Mouse (Mus musculus) testis, postnatal 14 days (tissue): Measurements from ENCODE around the gene Ms4a4c.
"Not testable (repeated sequence)": the region's sequence is repeated elsewhere in the genome, so short reads cannot be mapped to it uniquely, and the experiment has no call there.

Experiments used
- DNase-seq: peaks from one replicate; pipeline ENCODE4 v3.0.0; 2021; ENCODE audit warnings: low spot score

The Ms4a4c gene

DNA sequence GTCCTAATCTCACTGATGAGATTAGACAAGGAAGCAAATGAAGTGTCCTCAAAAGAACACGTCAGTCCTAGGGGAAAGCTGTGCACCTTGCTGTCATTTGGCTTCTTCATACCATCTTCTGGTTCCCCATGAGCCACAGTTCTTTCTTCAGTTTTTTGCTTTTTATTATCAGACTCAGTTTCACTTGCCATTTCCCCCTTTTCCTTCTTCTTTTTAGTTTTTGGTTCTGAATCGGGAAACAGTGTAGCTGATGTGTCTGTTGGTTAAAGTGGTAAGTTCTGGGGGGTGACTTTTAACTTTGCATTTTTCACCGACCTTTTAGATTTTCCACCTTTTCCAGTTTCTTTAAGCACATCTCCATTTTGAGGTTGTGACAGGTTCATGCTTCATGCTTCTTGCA is at the start of gene Ms4a4c:
Gene Ms4a4c, plus strand, starts transcription at position 244 of the 400 bp plus-strand sequence.
- no peak for DNase-seq

GRCm38 (mm10) chr19:11355730-11356129 is 48.8 kb upstream of the Ms4a4c start:
- no peak for DNase-seq

- DNase-seq, result no peak
Observed at GRCm38 (mm10) chr19:11360106-11360505, 44.5 kb upstream of the Ms4a4c start.

DNA sequence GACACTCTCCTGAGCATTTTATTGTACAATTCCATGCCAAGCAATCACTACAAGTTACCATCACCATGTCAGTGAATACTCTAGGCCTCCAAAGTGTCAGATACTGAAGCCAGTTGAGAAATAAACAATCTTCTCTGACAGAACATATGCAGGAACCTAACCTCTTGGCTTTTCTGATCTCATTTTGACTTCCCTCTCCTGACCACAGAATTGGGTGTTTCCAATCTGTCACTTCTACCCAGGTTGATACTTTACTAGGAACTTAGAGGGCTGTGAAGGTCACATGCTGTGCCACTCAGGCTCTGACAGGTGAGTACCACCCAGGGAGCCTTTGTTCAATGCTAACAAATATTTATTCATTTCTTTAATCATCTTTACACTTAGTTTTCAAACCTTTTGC is 42.6 kb upstream of the Ms4a4c start:
- no peak for DNase-seq

GRCm38 (mm10) chr19:11368310-11368709 is 36.3 kb upstream of the Ms4a4c start:
- DNase-seq, result no peak

DNA sequence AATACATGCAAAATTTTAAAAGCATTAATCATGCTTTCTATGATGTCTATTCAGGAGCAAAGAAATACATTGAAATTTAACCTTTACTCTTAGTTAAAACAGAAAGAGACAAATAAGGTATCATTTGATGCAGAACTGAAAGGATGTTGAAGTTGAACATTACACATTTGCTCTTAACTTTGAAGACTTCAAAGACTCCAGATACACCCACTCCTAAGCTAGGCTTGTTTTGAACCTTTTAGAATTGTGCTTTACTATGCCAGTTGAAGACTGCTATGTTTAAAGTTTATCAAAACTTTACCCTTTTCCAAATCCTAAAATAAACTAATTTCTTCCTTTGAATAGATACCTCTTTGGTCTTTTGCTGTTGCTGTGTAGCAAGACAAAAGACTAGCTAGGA is 33.4 kb upstream of the Ms4a4c start:
- DNase-seq, result no peak

DNA sequence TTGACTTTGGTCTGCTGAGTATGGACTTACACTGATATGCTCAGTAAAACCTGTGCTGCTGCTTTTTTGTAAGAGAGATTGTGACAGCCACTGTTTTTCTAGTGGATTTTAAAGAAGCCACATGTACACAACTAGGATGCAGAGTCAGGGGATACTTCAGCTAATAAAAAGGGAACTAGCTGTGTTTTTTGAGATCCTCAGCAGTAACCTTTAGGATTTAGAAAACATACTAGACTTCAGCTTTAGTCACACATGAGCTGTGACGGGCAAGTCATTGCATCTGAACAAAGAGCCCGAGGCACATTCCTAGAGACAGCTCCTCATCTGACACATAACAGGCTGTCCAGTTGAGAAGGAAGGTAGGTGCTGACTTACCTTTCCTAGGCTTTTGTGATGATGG is 29.3 kb upstream of the Ms4a4c start, which contains the start of gene Ms4a4a:
Gene Ms4a4a, plus strand, starts transcription at position 251 of the 400 bp plus-strand sequence.
- DNase-seq, result no peak

DNA sequence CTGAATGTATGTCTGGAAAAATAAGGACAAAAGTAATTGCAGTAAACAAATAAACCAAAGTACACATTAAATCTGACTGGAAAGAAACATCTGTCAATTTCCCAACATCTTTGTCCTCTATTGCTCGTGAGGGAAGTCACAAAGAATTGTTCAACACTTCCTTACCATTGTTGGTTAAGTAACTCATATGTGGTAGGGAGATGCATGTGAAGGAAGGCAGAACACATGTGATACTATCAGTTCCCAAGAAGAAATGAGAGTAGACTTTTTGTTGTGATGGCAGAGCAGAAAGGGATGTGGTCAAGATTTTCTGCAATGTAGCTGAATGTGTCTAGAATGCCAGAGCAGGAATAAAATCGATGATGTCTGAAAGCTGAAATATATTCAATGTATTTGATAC is 28.2 kb upstream of the Ms4a4c start:
- DNase-seq, result no peak

- no peak for DNase-seq
Observed at GRCm38 (mm10) chr19:11387109-11387508, 17.5 kb upstream of the Ms4a4c start.

GRCm38 (mm10) chr19:11387685-11388084 is 16.9 kb upstream of the Ms4a4c start:
- no peak for DNase-seq

DNA sequence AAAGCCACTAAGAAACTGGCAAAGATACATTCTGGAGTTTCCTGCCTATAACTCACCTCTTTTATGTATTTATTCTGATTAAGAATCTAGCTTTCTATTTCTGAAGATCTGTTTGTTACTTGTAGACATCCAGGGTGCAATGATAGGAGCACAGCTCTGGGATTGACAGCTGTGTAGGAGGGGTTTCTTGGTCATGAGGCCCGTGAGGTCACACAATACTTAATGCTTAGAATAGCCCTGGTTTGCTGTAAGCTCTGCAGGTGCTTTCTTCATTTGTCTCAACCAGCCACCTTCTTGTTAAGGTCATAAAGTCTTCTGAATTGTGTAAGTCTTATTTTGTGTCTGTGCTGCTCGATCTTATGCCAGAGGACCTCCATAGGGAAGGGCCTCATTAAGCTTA is 15.6 kb upstream of the Ms4a4c start:
- no peak for DNase-seq

- DNase-seq, result no peak
Observed at GRCm38 (mm10) chr19:11395769-11396168, 8.8 kb upstream of the Ms4a4c start.

DNA sequence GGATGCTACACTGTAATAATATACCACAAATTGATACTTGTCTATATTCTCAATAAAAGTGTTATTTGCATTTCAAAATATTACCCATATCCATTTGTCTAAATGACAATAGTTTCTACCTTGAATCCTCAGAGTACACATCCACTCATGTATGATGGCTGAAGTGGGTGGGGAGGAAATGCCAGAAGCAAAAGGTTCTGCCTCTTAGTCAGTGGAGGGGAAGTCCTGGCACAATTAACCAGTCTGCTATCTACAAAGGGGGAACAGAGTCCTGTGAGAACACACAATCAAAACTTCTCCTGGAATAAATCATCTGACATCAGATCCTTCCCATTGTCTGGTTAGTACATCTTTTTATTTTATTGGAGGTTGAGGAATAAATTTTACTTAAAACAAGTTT is 2.9 kb downstream of the Ms4a4c start:
- DNase-seq, result no peak

GRCm38 (mm10) chr19:11408591-11408990 is 4.0 kb downstream of the Ms4a4c start:
- DNase-seq, result no peak

GRCm38 (mm10) chr19:11411640-11412039 is 7.1 kb downstream of the Ms4a4c start:
- DNase-seq, result no peak

DNA sequence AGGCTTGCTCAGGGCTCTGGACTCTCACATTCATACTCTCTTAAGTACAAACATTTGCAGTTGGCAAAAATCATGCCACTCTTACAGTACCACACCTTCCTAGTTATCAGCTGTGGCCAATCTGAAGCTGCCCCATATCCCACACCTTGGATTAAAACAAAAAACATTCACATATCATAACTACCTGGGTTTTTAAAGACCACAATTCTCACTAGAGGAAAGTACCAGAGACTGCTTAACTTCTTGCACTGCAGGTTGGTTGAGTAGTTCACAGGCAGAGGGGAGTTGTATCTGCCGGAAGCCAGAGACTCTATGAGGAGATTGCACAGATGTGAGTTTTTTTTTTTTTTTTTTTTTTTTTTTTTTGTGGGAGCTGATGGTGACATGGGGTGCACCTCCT is 9.5 kb downstream of the Ms4a4c start:
- DNase-seq, result no peak

DNA sequence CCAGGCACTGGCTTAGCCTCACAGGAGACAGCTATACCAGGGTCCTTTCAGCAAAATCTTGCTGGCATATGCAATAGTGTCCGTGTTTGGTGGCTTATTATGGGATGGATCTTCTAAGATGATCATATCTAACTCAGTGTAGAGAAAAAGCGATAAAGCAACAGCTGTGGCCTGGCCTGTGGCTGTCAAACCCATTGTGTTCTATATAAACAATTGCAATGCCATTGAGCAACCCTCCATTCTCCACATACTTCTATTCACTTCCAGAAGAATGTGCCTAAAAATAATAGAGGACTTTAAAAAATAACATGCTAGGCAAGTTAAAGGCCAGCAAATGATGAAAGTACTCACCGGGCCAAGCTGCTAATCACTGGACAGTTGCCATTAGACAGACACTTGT is 11.0 kb downstream of the Ms4a4c start:
- DNase-seq, result no peak

DNA sequence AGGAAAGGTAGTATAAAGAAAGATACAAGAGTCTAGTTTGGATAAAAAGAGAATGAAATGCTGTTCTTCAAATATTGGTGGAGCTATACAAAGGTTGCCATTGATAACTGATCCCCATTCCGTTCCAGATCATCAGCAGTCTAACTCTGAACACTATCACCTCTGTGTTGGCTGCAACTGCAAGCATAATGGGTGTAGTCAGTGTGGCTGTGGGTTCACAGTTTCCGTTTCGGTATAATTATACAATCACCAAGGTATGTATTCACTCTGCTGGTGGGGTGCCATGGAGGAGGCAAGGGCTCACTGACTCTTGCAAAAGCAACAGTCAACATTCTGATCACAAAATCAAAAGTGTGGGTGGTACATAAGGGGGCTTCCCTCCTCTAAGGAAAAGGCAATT is 14.3 kb downstream of the Ms4a4c start:
- not testable (repeated sequence) for DNase-seq

DNA sequence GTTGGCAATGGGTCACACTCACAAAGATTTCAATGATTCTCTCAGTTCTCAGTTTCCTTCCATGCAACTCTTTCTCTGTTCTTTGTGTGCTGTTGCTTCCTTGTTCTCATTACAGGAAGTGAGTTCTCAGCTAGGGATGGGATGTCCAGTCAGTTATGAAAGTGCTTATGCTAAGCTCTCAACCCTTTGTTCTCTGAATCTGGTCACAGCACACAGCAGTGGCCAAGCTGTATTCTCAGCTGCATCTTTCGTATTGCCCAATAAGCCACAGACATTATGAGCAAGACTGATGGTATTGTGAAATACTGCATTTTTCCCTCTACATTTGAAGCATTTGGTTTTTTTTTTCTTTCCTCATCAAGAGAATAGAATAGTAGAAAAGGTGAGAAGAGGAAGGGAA is 26.6 kb downstream of the Ms4a4c start:
- DNase-seq, result not testable (repeated sequence)

DNA sequence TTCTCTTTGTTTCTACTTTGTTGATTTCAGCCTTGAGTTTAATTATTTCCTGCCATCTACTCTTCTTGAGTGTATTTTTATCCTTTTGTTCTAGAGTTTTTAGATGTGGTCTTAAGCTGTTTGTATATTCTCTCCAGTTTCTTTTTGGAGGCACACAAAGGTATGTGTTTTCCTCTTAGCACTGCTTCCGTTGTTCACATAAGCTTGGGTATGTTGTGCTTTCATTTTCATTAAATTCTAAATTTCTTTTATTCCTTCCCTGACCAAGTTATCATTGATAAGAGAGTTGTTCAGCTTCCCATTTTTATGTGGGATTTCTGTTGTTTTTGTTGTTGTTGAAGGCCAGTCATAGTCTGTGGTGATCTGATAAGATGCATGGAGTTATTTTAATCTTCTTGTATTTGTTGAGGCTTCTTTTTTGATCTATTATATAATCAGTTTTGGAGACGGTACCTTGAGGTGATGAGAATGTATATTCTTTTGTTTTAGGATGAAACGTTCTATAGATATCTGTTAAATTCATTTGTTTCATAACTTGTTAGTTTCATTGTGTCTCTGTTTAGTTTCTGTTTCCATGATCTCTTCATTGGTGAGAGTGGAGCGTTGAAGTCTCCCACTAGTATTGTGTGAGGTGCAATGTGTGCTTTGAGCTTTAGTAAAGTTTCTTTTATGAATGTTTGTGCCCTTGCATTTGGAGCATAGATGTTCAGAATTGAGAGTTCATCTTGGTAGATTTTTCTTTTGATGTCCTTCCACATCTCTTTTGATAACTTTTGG is 30.7 kb downstream of the Ms4a4c start:
- no peak for DNase-seq

DNA sequence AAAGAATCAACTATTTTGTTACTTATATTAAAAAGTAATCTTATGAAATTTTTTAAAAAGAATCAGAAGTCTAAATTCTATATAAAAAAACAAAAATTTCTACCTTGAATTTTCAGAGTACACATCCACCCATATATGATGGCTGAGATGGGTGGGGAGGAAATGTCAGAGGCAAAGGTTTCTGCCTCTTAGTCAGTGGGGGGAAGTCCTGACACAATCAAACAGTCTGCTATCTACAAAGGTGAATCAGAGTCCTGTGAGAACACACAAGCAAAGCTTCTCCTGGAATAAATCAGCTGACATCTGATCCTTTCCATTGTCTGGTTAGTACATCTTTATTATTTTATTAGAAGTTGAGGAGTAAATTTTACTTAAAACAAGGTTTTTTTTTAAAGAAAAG is 38.8 kb downstream of the Ms4a4c start, which contains the start of gene Ms4a4b:
Gene Ms4a4b, plus strand, starts transcription at position 216 of the 400 bp plus-strand sequence.
- no peak for DNase-seq

- DNase-seq, result no peak
Observed at GRCm38 (mm10) chr19:11443964-11444363, 39.4 kb downstream of the Ms4a4c start.

GRCm38 (mm10) chr19:11447238-11447637 is 42.7 kb downstream of the Ms4a4c start:
- DNase-seq, result no peak

GRCm38 (mm10) chr19:11459041-11459440 is 54.5 kb downstream of the Ms4a4c start:
- not testable (repeated sequence) for DNase-seq
